In the genomic region with DNA sequence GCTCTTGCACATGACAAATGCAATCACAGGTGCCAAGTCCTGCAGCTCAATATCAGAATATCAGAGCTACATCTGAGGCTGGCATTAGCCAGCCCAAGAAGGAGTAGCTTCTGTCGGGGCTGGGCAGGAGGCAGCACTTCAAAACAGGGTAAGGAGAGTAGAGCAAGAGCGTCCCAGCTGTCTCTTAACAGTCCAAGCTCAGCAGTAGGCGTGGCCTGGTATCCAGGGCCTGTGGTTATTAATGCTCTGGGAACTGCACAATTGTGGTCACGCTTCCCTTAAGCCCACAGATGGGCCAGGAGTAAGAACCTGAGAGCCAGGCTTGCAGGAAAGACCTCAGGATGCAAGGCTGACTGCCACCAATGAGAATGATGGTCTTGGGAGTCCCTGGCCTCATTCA, we compare ENCODE assay signal across 11 mouse cellular contexts. TPM values are rescaled to one million over a fixed set of nuclear protein-coding genes. Genes with fewer than 3 reads are reported as not detected.
A peak's percentile ranks its signal among the peaks of the same experiment; 100 is the strongest.
DNase-seq lines count a peak whose midpoint lies in the region; ATAC-seq lines count a peak whose summit lies in the region.
"Had no signal": no experiment of that assay in that cellular context is flagged by ENCODE, and none has a peak within 500 bp of the region (broad histone marks: within the 10 kb centered on the region; RNA-seq: fewer than 3 reads in every experiment).

No protein-coding gene starts in this region.

- no peak for ATAC-seq in heart, embryonic 13.5 days (ENCODE audit: extremely low read depth, insufficient number of reproducible peaks, low FRiP score, low TSS enrichment)
- peak; percentile 58 for ATAC-seq in intestine, embryonic 16.5 days

- 49% methylated on average over 4 of the region's 4 CpGs for WGBS in heart, embryonic 13.5 days
- WGBS in intestine, embryonic 16.5 days = 48% methylated on average over 4 of the region's 4 CpGs

- DNase-seq in cerebellum, adult 11-12 months = peak; percentile 48
- DNase-seq in cerebellum, postnatal 36 days = no peak
- no peak for DNase-seq in heart, postnatal 4 days
- peak; percentile 54 for DNase-seq in MN1 (ENCODE audit: low spot score)
- no peak for DNase-seq in urinary bladder, adult 18-20 months (ENCODE audit: low spot score in 2 of 2)
- no peak for DNase-seq in frontal cortex, adult 2 months (ENCODE audit: extremely low spot score in 1 of 2, low spot score in 1 of 2)
- DNase-seq: gastrocnemius, postnatal 36 days; lung, postnatal 36 days; right cerebral cortex, postnatal 25 days had no signal

- H3K27me3 ChIP-seq in heart, embryonic 13.5 days (replicated peaks) = no peaks in the 10 kb centered on the region
- no peaks in the 10 kb centered on the region for H3K27me3 ChIP-seq in intestine, embryonic 16.5 days (replicated peaks; ENCODE audit: control insufficient read depth, insufficient read depth, low read length)

- no peaks in the 10 kb centered on the region for H3K36me3 ChIP-seq in heart, embryonic 13.5 days
- H3K36me3 ChIP-seq in intestine, embryonic 16.5 days (ENCODE audit: control insufficient read depth, insufficient read depth, low read length) = no peaks in the 10 kb centered on the region

- H3K4me3 ChIP-seq in heart, embryonic 13.5 days = no peak overlapping the region
- H3K4me3 ChIP-seq in intestine, embryonic 16.5 days (ENCODE audit: low read length) = no peak overlapping the region

- H3K9ac ChIP-seq in heart, embryonic 13.5 days = peak overlapping the region; percentile 67; the same call in 1 of the 2 replicates
- no peak overlapping the region for H3K9ac ChIP-seq in intestine, embryonic 16.5 days (ENCODE audit: low read depth, low read length)

- H3K4me1 ChIP-seq in heart, embryonic 13.5 days = peaks cover 86% of the 10 kb centered on the region
- H3K4me1 ChIP-seq in intestine, embryonic 16.5 days (ENCODE audit: control insufficient read depth, insufficient read depth, low read length) = peaks cover 13% of the 10 kb centered on the region

- H3K4me2 ChIP-seq in heart, embryonic 13.5 days = no peak overlapping the region
- H3K4me2 ChIP-seq in intestine, embryonic 16.5 days (ENCODE audit: low read depth, low read length) = no peak overlapping the region

- H3K9me3 ChIP-seq in heart, embryonic 13.5 days = no peaks in the 10 kb centered on the region
- no peaks in the 10 kb centered on the region for H3K9me3 ChIP-seq in intestine, embryonic 16.5 days (ENCODE audit: control insufficient read depth, low read length)

- H3K27ac ChIP-seq in heart, embryonic 13.5 days (replicated peaks) = peak overlapping the region; percentile 97
- no peak overlapping the region for H3K27ac ChIP-seq in intestine, embryonic 16.5 days (ENCODE audit: low read length)

RNA-seq across cellular contexts. Expression of a gene that starts 59.2 kb away (rescaled TPM):
- 68.5 and 70.8 TPM in 2 replicates for polyA plus RNA-seq in heart, embryonic 13.5 days (2015; fragmentation: Nextera tagmentation; extraction: Ambion mirVana)
- 10 to 100 TPM; 55.1 to 68.4 TPM for total RNA-seq in heart, postnatal 4 days (2021)
- 78.1 and 84.8 TPM in 2 replicates for polyA plus RNA-seq in intestine, embryonic 16.5 days (2015; fragmentation: Nextera tagmentation; extraction: Ambion mirVana)
- 82.8 and 83.4 TPM in 2 replicates for polyA plus RNA-seq in frontal cortex, adult 2 months (2012; rRNA removed)

Comparison
In these comparisons a context has a peak if more than half of its experiments do, and no peak if none do; other contexts are left out.
1. DNase-seq: peak in cerebellum, adult 11-12 months (single experiment) and MN1 (single experiment); none in cerebellum, postnatal 36 days (0 of 2), heart, postnatal 4 days (single experiment), urinary bladder, adult 18-20 months (0 of 2) and frontal cortex, adult 2 months (0 of 2).